Mouse (Mus musculus) CD8-positive naive resting alpha-beta T cell, adult 2 months (primary cell): ENCODE data around the gene Acvr2a.
"Not testable (repeated sequence)": the region's sequence is repeated elsewhere in the genome, so short reads cannot be mapped to it uniquely, and the experiment has no call there.

Experiments
- DNase-seq, 2 experiments: peaks; one replicate each; pipeline ENCODE4 v3.0.0; 2022; ENCODE audit warnings: low read depth in 2 of 2, low spot score in 2 of 2

Gene Acvr2a

GRCm38 (mm10) chr2:48813371-48814222 is at the start of gene Acvr2a:
Acvr2a (plus strand) TSS chr2:48814109.
- DNase-seq, result peak; percentile 67 to 70

GRCm38 (mm10) chr2:48766513-48766912 is 47.4 kb upstream of the Acvr2a start:
- no peak for DNase-seq

GRCm38 (mm10) chr2:48767778-48768177 is 46.1 kb upstream of the Acvr2a start:
- no peak for DNase-seq

GRCm38 (mm10) chr2:48768219-48768618 is 45.7 kb upstream of the Acvr2a start:
- DNase-seq, result no peak

- DNase-seq, result no peak
Observed at GRCm38 (mm10) chr2:48770100-48770499, 43.8 kb upstream of the Acvr2a start.

GRCm38 (mm10) chr2:48770634-48771033 is 43.3 kb upstream of the Acvr2a start:
- no peak for DNase-seq

GRCm38 (mm10) chr2:48775281-48775680 is 38.6 kb upstream of the Acvr2a start:
- DNase-seq, result no peak

GRCm38 (mm10) chr2:48788901-48789300 is 25.0 kb upstream of the Acvr2a start:
- DNase-seq, result no peak

- DNase-seq, result peak; percentile 9 to 30
Observed at GRCm38 (mm10) chr2:48814223-48815038, 522 bp downstream of the Acvr2a start.

- DNase-seq, result peak in 1 of 2 experiments; percentile 2
Observed at GRCm38 (mm10) chr2:48815039-48815590, 1.2 kb downstream of the Acvr2a start.

GRCm38 (mm10) chr2:48816141-48817028 is 2.5 kb downstream of the Acvr2a start:
- DNase-seq, result no peak

- DNase-seq, result no peak
Observed at GRCm38 (mm10) chr2:48825878-48826277, 12.0 kb downstream of the Acvr2a start.

GRCm38 (mm10) chr2:48826380-48826779 is 12.5 kb downstream of the Acvr2a start:
- no peak for DNase-seq

GRCm38 (mm10) chr2:48830492-48830891 is 16.6 kb downstream of the Acvr2a start:
- no peak for DNase-seq

- no peak for DNase-seq
Observed at GRCm38 (mm10) chr2:48832305-48832704, 18.4 kb downstream of the Acvr2a start.

- no peak for DNase-seq
Observed at GRCm38 (mm10) chr2:48833884-48834450, 20.1 kb downstream of the Acvr2a start.

GRCm38 (mm10) chr2:48841611-48842470 is 27.9 kb downstream of the Acvr2a start:
- no peak for DNase-seq

- DNase-seq, result no peak
Observed at GRCm38 (mm10) chr2:48846689-48847398, 32.9 kb downstream of the Acvr2a start.

- DNase-seq, result not testable (repeated sequence)
Observed at GRCm38 (mm10) chr2:48865596-48865995, 51.7 kb downstream of the Acvr2a start.
